Mouse (Mus musculus) midbrain, embryonic 14.5 days (tissue): ENCODE data around the gene Rnf43. TPM values are rescaled to one million over a fixed set of nuclear protein-coding genes. Genes with fewer than 3 reads are reported as not detected.

Source experiments
- ATAC-seq: fragments of 200-750 bp; cut with Nextera tagmentation; 2 replicates; pipeline ENCODE4 v1.8.0; 2017; ENCODE audit warnings: moderate number of reproducible peaks, moderate library complexity; ENCODE audit not compliant: low FRiP score, low TSS enrichment
- DNase-seq: peaks from one replicate; pipeline ENCODE4 v3.0.0-alpha.2; 2015
- H3K27ac ChIP-seq: fragments of 300-500 bp; sonication (generic); replicated peaks from 2 replicates; pipeline ENCODE4 v1.5.1; 2014; ENCODE audit warnings: mild to moderate bottlenecking, low read depth, low read length, moderate library complexity
- H3K27me3 ChIP-seq: fragments of 300-500 bp; sonication (generic); 2 replicates; pipeline ENCODE4 v1.6.1; 2014; ENCODE audit warnings: low read length, control low read depth, mixed read lengths; ENCODE audit not compliant: control insufficient read depth, insufficient read depth
- H3K36me3 ChIP-seq: fragments of 300-500 bp; sonication (generic); 2 replicates; pipeline ENCODE4 v1.6.1; 2014; ENCODE audit warnings: low read length, control low read depth; ENCODE audit not compliant: control insufficient read depth, insufficient read depth
- H3K4me1 ChIP-seq: fragments of 300-500 bp; sonication (generic); 2 replicates; pipeline ENCODE4 v1.6.1; 2014; ENCODE audit warnings: mild to moderate bottlenecking, antibody characterized with exemption, low read length, control low read depth; ENCODE audit not compliant: control insufficient read depth, insufficient read depth
- H3K4me2 ChIP-seq: fragments of 300-500 bp; sonication (generic); 2 replicates; pipeline ENCODE4 v1.6.1; 2014; ENCODE audit warnings: mild to moderate bottlenecking, low read length, moderate library complexity
- H3K4me3 ChIP-seq: fragments of 300-500 bp; sonication (generic); replicated peaks from 2 replicates; pipeline ENCODE4 v1.5.1; 2014; ENCODE audit warnings: low read depth, low read length
- H3K9ac ChIP-seq: fragments of 300-500 bp; sonication (generic); replicated peaks from 2 replicates; pipeline ENCODE4 v1.6.1; 2014; ENCODE audit warnings: mild to moderate bottlenecking, low read length, moderate library complexity
- H3K9me3 ChIP-seq: fragments of 300-500 bp; sonication (generic); 2 replicates; pipeline ENCODE4 v1.6.1; 2016; ENCODE audit warnings: low read length, control low read depth, mixed read lengths; ENCODE audit not compliant: control insufficient read depth
- WGBS: fragments of 180-500 bp; shearing (Covaris S2); extraction: QIAGEN DNeasy Blood & Tissue Kit; methylation state at CpG from one replicate; pipeline ENCODE4 v1.1.7; 2014; 5-methylcytosine and 5-hydroxymethylcytosine counted together
- polyA plus RNA-seq: library from polyadenylated mRNA; unstranded; fragments of >200 nt; fragmentation: Nextera tagmentation; extraction: Ambion mirVana; gene quantifications from 2 replicates; pipeline ENCODE4 v1.2.1, GENCODE M21; 2014

Gene Rnf43
- polyA plus RNA-seq, 1 experiment from 2014 or later, result 0.78 TPM

- peak; percentile 71 for DNase-seq
- Histone ChIP-seq H3K9me3 (no peaks in the 10 kb centered on the region), H3K27ac (peak overlapping the region; percentile 72), H3K36me3 (peaks cover 23% of the 10 kb centered on the region), H3K4me3 (peak overlapping the region; percentile 81), H3K4me1 (peaks cover 17% of the 10 kb centered on the region), H3K4me2 (peak overlapping the region; percentile 97), H3K9ac (peak overlapping the region; percentile 57), H3K27me3 (0 out of 2 replicates have a peak, but pooled peaks cover 3% of the 10 kb centered on the region)
- 2% methylated on average over 31 of the region's 31 CpGs for WGBS
- peak; percentile 38 for ATAC-seq
Measured at GRCm38 (mm10) chr11:87736647-87737134, 74.2 kb downstream of the Rnf43 start.

GRCm38 (mm10) chr11:87737175-87737740, 74.7 kb downstream of the Rnf43 start, which contains the start of gene Supt4a:
Gene Supt4a (plus strand): TSS chr11:87737552.
- Histone ChIP-seq H3K9me3 (no peaks in the 10 kb centered on the region), H3K9ac (peak within 1 kb of the TSS; percentile 85), H3K4me3 (peak within 1 kb of the TSS; percentile 81), H3K36me3 (peaks cover 28% of the 10 kb centered on the region), H3K27me3 (0 out of 2 replicates have a peak, but pooled peaks cover 3% of the 10 kb centered on the region), H3K27ac (peak within 1 kb of the TSS; percentile 72), H3K4me2 (peak within 1 kb of the TSS; percentile 97), H3K4me1 (peaks cover 17% of the 10 kb centered on the region)
- WGBS, result under 1% methylated on average over 57 of the region's 57 CpGs
- peak; percentile 100 for DNase-seq
- peak; percentile 93 for ATAC-seq

GRCm38 (mm10) chr11:87743691-87744090, 81.2 kb downstream of the Rnf43 start:
- H3K27me3 ChIP-seq, result no peaks in the 10 kb centered on the region
- H3K4me1 ChIP-seq, result no peaks in the 10 kb centered on the region
- no peak overlapping the region for H3K27ac ChIP-seq
- 98% methylated on average over 3 of the region's 3 CpGs for WGBS
- no peak overlapping the region for H3K4me3 ChIP-seq
- no peak overlapping the region for H3K4me2 ChIP-seq
- DNase-seq (no peak), ATAC-seq (no peak)
- H3K9ac ChIP-seq, result no peak overlapping the region
- H3K9me3 ChIP-seq, result no peaks in the 10 kb centered on the region
- peaks cover 59% of the 10 kb centered on the region for H3K36me3 ChIP-seq

- no peak for ATAC-seq
Measured at GRCm38 (mm10) chr11:87744964-87745363, 82.4 kb downstream of the Rnf43 start.

GRCm38 (mm10) chr11:87745632-87746555, 83.4 kb downstream of the Rnf43 start:
- Histone ChIP-seq H3K4me1 (no peaks in the 10 kb centered on the region), H3K4me3 (no peak overlapping the region), H3K36me3 (peaks cover 43% of the 10 kb centered on the region), H3K9me3 (no peaks in the 10 kb centered on the region), H3K27ac (no peak overlapping the region), H3K4me2 (no peak overlapping the region), H3K9ac (no peak overlapping the region), H3K27me3 (no peaks in the 10 kb centered on the region)
- ATAC-seq (no peak), DNase-seq (no peak)
- WGBS, result 86% methylated on average over 9 of the region's 9 CpGs

More at GRCm38 (mm10) chr11:87744964-87745363, 82.4 kb downstream of the Rnf43 start:
- H3K4me2 ChIP-seq, result no peak overlapping the region
- peaks cover 51% of the 10 kb centered on the region for H3K36me3 ChIP-seq
- no peak overlapping the region for H3K4me3 ChIP-seq
- H3K27me3 ChIP-seq, result no peaks in the 10 kb centered on the region
- no peaks in the 10 kb centered on the region for H3K4me1 ChIP-seq
- DNase-seq, result no peak
- no peaks in the 10 kb centered on the region for H3K9me3 ChIP-seq
- H3K27ac ChIP-seq, result no peak overlapping the region
- 87% methylated on average over 4 of the region's 4 CpGs for WGBS
- H3K9ac ChIP-seq, result no peak overlapping the region

GRCm38 (mm10) chr11:87747312-87747711, 84.8 kb downstream of the Rnf43 start:
- no peaks in the 10 kb centered on the region for H3K4me1 ChIP-seq
- ATAC-seq (no peak), DNase-seq (no peak)
- no peaks in the 10 kb centered on the region for H3K9me3 ChIP-seq
- no peak overlapping the region for H3K9ac ChIP-seq
- 96% methylated on average over 5 of the region's 5 CpGs for WGBS
- no peak overlapping the region for H3K4me2 ChIP-seq
- H3K27me3 ChIP-seq, result no peaks in the 10 kb centered on the region
- H3K36me3 ChIP-seq, result peaks cover 30% of the 10 kb centered on the region
- no peak overlapping the region for H3K27ac ChIP-seq
- H3K4me3 ChIP-seq, result no peak overlapping the region

- Histone ChIP-seq H3K9ac (no peak overlapping the region), H3K36me3 (peaks cover 26% of the 10 kb centered on the region), H3K4me1 (no peaks in the 10 kb centered on the region), H3K27ac (no peak overlapping the region), H3K9me3 (no peaks in the 10 kb centered on the region), H3K27me3 (no peaks in the 10 kb centered on the region), H3K4me2 (no peak overlapping the region), H3K4me3 (no peak overlapping the region)
- ATAC-seq (no peak), DNase-seq (no peak)
- 91% methylated on average over 7 of the region's 7 CpGs for WGBS
Measured at GRCm38 (mm10) chr11:87747716-87748115, 85.2 kb downstream of the Rnf43 start.

- Histone ChIP-seq H3K27me3 (no peaks in the 10 kb centered on the region), H3K27ac (no peak overlapping the region), H3K9ac (no peak overlapping the region), H3K4me3 (no peak overlapping the region), H3K36me3 (peaks cover 21% of the 10 kb centered on the region), H3K9me3 (no peaks in the 10 kb centered on the region), H3K4me2 (no peak overlapping the region), H3K4me1 (no peaks in the 10 kb centered on the region)
- 41% methylated on average over 19 of the region's 19 CpGs for WGBS
- ATAC-seq (no peak), DNase-seq (no peak)
Measured at GRCm38 (mm10) chr11:87748132-87749119, 85.9 kb downstream of the Rnf43 start.
